Mouse (Mus musculus): Measurements from ENCODE around the gene Spata16. TPM values are rescaled to one million over a fixed set of nuclear protein-coding genes. Genes with fewer than 3 reads are reported as not detected.

Gene Spata16
- total RNA-seq, 2 experiments from 2014 or later, result not detected

DNA sequence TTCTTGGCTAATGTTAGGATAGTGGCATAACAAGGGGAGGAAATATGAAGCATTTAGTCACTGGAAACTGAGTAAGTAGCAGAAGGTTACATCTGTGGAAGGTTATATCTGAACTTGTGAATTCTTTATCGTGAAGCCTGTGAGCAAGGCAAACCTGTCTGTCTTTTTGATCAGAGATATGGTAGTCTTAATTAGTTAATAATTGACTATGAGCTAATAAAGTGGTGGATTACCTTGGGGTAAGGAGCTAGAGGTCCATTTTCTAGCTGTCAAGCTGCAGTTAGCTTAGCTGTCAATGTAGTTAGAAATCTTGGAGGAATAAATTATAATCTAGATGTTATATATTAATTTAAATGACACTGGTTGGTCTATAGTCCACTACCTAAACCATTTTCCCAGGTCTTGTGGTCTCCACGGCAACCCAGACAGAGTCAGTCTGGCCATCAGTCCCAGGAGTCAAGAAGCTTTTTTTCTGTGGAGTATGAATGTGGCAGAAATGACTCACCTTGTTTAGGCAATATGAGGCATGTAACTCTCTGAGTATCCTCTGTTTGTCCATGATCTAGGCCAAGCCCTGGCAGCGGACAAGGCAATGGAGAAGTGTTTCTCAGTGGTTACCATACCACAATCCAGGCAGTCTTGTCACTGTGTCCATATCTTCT, 331.6 kb downstream of the Spata16 start:
- no peak for ATAC-seq (replicated peaks; ENCODE audit: low FRiP score, low TSS enrichment, poor library complexity, severe bottlenecking)

DNA sequence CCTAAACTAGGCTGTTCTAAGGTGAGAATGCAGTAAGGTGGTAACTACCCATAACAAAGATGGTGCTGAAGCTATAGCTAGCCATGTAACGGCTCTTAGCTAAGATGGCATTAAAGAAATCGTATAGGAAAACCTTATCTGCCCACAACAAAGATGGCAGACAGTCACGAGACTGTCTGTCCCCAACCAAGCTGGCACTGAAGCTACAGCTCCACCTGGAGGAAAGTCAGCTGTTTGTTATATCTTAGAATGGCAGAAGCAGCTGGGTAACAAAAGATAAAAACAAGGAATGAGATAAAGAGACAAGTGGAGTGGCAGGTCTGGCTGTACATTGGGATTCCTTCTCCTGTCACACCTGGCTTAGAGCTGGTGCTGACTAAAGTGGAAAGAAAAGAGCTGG, 333.1 kb downstream of the Spata16 start:
- ATAC-seq (replicated peaks; ENCODE audit: low FRiP score, low TSS enrichment, poor library complexity, severe bottlenecking), result no peak

DNA sequence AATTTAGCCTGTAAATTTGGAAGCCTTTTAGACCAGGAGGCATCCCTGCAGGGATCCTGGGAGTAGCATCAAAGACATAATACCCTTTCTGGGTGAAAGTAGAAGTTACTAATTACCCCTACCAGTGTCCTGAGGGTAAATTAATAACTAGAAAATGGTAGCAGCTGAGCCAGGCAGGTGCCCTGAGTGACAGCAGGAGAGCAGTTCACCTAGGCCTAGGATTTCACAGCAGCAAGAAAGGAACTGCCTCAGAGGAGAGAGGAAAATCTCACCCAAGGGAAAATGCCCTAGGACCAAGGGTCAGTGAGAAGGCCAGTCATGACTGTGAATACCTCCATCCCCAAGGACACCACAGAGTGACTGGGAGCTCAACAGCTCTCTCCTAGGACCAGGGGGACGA, 333.9 kb downstream of the Spata16 start:
- no peak for ATAC-seq (replicated peaks; ENCODE audit: low FRiP score, low TSS enrichment, poor library complexity, severe bottlenecking)

DNA sequence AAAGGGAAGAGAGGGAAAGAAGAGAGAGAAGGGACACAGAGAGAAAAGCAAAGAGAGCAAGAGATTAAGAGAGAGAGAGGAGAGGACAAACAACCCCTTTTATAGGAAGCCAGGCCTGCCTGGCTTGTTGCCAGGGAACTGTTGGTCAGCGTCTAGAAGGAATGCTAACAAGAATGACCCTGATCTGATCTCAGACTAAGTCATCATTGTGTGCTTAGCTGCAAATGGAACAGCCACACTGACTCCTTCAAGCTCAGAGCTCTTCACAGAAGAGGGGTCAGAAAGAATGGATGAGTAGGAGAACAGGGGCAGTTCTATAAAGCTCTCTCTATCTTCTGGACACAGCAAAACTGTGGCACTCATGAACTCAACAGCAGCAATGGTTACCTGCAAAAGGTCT, 334.7 kb downstream of the Spata16 start:
- ATAC-seq (replicated peaks; ENCODE audit: low FRiP score, low TSS enrichment, poor library complexity, severe bottlenecking), result no peak

DNA sequence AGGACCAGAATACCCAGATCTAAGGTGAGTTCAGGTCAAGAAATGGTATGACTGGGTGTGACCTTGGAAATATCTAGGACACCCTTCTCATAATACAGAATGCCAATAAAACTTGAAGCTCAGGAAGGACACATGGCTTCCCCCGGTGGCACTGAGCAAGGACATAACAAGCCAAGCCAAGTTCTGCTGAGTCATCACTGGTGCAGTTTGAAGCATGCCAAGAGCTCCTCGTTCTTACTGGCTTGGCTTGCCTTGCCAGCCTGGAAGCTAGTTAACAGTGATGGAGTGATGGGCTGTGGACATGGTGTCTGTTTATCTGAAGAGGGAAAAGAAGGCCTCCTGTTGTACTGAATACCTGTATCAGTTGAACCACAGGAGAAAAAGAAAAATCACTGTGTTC, 342.2 kb downstream of the Spata16 start:
- no peak for ATAC-seq (replicated peaks; ENCODE audit: low FRiP score, low TSS enrichment, poor library complexity, severe bottlenecking)

DNA sequence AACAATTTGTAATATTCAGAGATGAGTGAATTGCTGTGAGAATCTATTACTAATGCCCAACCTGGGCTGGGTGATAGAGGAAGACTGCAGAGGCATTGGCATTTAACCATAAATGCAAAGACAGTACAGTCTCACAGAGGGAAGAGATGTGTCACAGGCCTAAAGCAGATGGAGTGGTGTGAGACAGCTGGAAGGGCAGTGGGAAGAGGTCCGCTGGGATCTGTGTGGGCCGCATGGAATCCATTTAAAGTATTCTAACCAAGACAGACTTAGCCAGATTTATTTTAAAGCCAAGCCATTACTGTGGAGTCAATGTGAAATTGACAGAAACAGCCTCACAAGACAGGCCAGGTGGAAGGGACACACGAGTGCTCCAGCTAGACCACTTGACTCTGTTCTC, 343.0 kb downstream of the Spata16 start:
- ATAC-seq (replicated peaks; ENCODE audit: low FRiP score, low TSS enrichment, poor library complexity, severe bottlenecking), result no peak

DNA sequence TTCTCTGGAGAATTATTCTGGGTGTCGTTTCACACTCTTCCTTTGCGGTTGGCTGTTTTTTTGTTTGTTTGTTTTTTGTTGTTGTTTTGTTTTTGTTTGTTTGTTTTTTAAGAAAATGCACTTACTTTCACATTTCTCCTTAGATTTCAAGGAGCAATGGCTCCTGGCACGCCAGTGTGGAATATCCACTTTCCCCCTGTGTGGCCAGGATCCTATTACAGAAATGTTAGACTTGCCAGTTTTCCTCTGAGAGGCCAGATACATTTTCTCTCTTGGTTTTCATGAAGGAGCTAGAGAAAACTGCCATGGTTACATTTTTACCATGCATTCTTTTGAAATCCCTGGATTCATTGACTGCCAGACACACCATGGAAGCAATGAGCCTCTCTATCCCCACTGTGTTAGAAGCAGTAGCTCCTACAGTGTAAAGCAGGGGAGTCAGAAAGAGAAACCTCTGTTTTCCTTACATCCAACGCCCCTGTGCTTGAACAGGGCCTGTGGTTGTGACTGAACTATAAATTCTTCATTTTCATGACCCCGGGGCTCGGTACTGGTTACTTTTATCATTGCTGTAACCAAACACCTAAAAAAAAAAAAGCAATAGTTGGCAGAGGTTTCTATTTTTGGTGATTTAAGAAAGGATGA, 344.7 kb downstream of the Spata16 start:
- no peak for ATAC-seq (replicated peaks; ENCODE audit: low FRiP score, low TSS enrichment, poor library complexity, severe bottlenecking)

DNA sequence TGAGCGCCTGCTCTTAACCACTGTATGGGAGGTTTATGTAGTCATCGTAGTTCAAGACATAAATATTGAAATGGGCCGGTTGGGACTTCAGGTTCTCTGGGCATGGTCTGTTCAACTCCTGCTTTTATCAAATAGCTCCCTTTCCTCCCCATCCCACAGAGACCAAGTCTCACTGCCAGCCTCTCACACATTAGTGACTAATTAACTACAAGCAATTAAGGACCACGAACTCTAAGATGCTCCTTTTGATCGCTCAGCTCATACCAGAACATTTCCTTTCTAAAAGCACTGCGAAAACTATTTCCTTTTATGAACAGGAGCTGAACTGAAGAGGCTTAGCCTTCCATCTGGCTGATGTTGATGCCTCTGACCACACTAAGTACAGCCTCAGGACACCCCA, 346.3 kb downstream of the Spata16 start:
- no peak for ATAC-seq (replicated peaks; ENCODE audit: low FRiP score, low TSS enrichment, poor library complexity, severe bottlenecking)

DNA sequence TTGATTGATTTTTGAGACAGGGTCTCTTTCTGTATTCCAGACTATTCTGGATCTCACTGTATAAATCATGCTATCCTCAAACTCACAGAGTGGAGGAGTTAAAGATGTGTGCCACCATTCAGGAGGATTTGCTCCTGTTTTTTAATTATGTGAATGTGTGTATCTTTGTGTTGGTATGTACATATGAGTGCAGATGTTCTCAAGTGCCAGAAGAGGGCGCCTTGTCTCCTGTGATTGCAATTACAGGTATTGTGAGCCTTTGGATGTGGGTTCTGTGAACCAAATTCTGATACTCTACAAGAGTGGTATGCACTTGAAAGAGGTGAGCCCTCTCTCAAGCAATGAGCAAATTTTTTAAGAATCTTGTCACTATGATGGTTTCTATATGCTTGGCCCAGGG, 369.4 kb downstream of the Spata16 start:
- no peak for ATAC-seq (replicated peaks; ENCODE audit: low FRiP score, low TSS enrichment, poor library complexity, severe bottlenecking)

DNA sequence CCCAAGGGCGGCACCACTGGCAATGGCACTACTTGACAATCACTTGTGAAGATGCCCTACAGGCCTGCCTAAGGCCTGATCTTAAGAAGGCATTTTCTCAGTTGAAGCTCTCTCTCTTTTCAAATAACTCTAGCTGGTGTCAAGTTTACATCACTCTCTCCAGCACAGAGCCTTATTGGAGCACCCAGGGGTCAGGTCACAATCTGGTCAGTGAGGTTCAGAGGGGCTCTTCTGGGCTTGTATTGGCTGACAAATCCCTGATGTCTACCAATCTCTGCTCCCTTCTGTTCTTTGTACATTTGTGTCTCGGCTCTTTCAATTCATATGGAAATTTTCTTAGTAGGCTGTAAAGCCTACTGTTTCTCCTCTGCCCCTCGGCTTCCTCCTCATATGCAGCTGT, 390.5 kb downstream of the Spata16 start:
- ATAC-seq (replicated peaks; ENCODE audit: low FRiP score, low TSS enrichment, poor library complexity, severe bottlenecking), result no peak

DNA sequence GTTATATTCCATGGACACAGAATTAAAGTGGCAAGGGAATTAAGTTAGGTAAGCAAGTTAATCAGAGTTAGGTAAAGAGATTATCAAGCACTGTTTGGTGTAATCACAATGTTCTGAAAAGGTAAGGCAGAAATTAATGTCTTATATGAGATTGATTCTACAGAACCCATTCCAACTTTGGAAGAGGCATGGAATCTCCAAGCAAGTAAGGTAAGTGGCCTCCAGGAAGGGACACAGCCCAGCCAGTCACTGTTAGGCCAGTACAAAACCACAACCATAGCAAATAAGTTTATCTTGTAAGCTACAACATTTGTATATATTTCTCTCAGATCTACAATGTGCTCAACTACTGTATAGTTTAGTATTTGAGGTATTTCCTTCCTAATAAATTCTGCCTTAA, 391.1 kb downstream of the Spata16 start:
- no peak for ATAC-seq (replicated peaks; ENCODE audit: low FRiP score, low TSS enrichment, poor library complexity, severe bottlenecking)

DNA sequence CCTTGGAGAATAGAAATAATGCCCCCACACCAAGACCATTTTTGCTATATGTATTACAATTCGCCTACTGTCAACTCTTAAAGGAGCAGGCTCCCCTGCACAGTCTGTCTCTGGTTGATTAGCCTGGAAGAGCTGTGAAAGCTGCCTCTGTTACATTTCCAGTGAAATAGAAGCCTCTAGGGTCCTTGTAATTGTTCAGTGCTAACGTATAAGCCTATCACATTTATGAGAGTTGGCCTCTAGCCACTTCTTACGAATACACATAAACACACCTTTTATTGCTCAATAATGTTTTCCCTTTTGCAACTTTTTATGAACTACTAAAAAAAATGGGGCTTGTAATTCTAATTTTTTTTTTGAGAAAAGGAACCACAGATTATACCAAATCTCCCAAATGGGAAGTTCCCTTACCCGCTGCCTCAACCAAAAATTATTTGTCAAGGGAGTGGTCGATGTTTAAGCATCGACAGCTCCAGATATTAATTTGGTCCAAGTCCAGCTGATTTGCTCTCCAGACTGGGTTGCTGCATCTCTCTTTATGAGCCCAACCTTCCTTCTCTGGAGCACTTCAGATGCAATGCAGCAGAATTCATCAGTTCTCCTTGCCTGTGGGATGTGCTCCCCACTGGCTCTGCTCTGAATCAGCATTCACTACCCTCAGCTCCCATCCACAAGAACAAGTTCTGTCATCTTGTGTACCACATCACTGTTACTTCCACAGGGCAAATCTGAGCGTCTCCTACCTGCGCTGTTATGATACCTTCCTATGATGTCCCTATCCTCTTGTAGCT, 392.8 kb downstream of the Spata16 start:
- ATAC-seq (replicated peaks; ENCODE audit: low FRiP score, low TSS enrichment, poor library complexity, severe bottlenecking), result no peak
